Mouse (Mus musculus): Measurements from ENCODE around the gene Cd44.

- TF ChIP-seq CTCF (conservative IDR thresholded peaks at IDR 0.05; ENCODE audit: low read length) = no peak
- no peak for TF ChIP-seq POU5F1 (IDR thresholded peaks at IDR 0.05; ENCODE audit: borderline replicate concordance, low read length)
- no peak for TF ChIP-seq NANOG (IDR thresholded peaks at IDR 0.05; ENCODE audit: borderline replicate concordance, low read length)
Measured at GRCm38 (mm10) chr2:102873848-102874247, 27.6 kb downstream of the Cd44 start.

Measured in E14TG2a.4 (cell line).